Mouse (Mus musculus) lung, embryonic 14.5 days (tissue): ENCODE measurements around the gene Il4i1. TPM values are rescaled to one million over a fixed set of nuclear protein-coding genes. Genes with fewer than 3 reads are reported as not detected.

Experiments
- ATAC-seq: fragments of 200-750 bp; cut with Nextera tagmentation; 2 replicates; pipeline ENCODE4 v1.8.0; 2017; ENCODE audit warnings: mild to moderate bottlenecking, moderate TSS enrichment, moderate library complexity; ENCODE audit not compliant: insufficient read depth
- DNase-seq: peaks from one replicate; pipeline ENCODE4 v3.0.0-alpha.2; 2015
- H3K27ac ChIP-seq: fragments of 300-500 bp; sonication (generic); 2 replicates; pipeline ENCODE4 v1.5.1; 2014; ENCODE audit warnings: low read depth, mild to moderate bottlenecking, moderate library complexity
- H3K27me3 ChIP-seq: fragments of 300-500 bp; sonication (generic); 2 replicates; pipeline ENCODE4 v1.6.1; 2014; ENCODE audit warnings: low read length, control low read depth; ENCODE audit not compliant: insufficient read depth
- H3K36me3 ChIP-seq: fragments of 300-500 bp; sonication (generic); 2 replicates; pipeline ENCODE4 v1.6.1; 2014; ENCODE audit warnings: control low read depth; ENCODE audit not compliant: insufficient read depth
- H3K4me1 ChIP-seq: fragments of 300-500 bp; sonication (generic); 2 replicates; pipeline ENCODE4 v1.6.1; 2014; ENCODE audit warnings: antibody characterized with exemption, control low read depth; ENCODE audit not compliant: insufficient read depth
- H3K4me2 ChIP-seq: fragments of 300-500 bp; sonication (generic); 2 replicates; pipeline ENCODE4 v1.6.1; 2014; ENCODE audit warnings: mild to moderate bottlenecking
- H3K4me3 ChIP-seq: fragments of 300-500 bp; sonication (generic); 2 replicates; pipeline ENCODE4 v1.5.1; 2014; ENCODE audit warnings: low read depth, low read length
- H3K9ac ChIP-seq: fragments of 300-500 bp; sonication (generic); 2 replicates; pipeline ENCODE4 v1.6.1; 2014
- H3K9me3 ChIP-seq: fragments of 300-500 bp; sonication (generic); 2 replicates; pipeline ENCODE4 v1.6.1; 2016; ENCODE audit warnings: low read depth, low read length, control low read depth
- CTCF ChIP-seq: IDR thresholded peaks from 2 replicates; pipeline ENCODE4 v1.5.1; 2016; ENCODE audit warnings: antibody characterized with exemption, low read depth
- WGBS: fragments of 180-500 bp; shearing (Covaris S2); extraction: QIAGEN DNeasy Blood & Tissue Kit; methylation state at CpG from one replicate; pipeline ENCODE4 v1.1.7; 2014; 5-methylcytosine and 5-hydroxymethylcytosine counted together
- microRNA counts: library from miRNA; unstranded; fragments of <30 nt; microRNA quantifications from one replicate; lab custom pipeline; 2016
- microRNA-seq: library from miRNA; unstranded; fragments of <30 nt; microRNA quantifications from one replicate; pipeline ENCODE4, GENCODE M21; 2016; ENCODE audit warnings: borderline number of aligned reads
- polyA plus RNA-seq: library from polyadenylated mRNA; unstranded; fragments of >200 nt; fragmentation: Nextera tagmentation; extraction: Ambion mirVana; gene quantifications from 2 replicates; pipeline ENCODE4 v1.2.1, GENCODE M21; 2014

Gene Il4i1
- polyA plus RNA-seq, 1 experiment from 2014 or later: 0.93 TPM

- TF ChIP-seq CTCF: no peak
- H3K9me3 ChIP-seq: no peaks in the 10 kb centered on the region
- H3K4me2 ChIP-seq: no peak overlapping the region
- H3K4me3 ChIP-seq: no peak overlapping the region
- H3K27me3 ChIP-seq: no peaks in the 10 kb centered on the region
- H3K27ac ChIP-seq: no peak overlapping the region
- no peak overlapping the region for H3K9ac ChIP-seq
- peaks cover 69% of the 10 kb centered on the region for H3K36me3 ChIP-seq
- 80% methylated on average over 7 of the region's 7 CpGs for WGBS
- H3K4me1 ChIP-seq: peaks cover 4% of the 10 kb centered on the region; the same call in 1 of the 2 replicates
- DNase-seq (no peak), ATAC-seq (no peak)
Observed at GRCm38 (mm10) chr7:44886964-44887363, 70.8 kb downstream of the Il4i1 start.

GRCm38 (mm10) chr7:44888256-44889105 lies 72.3 kb downstream of the Il4i1 start:
- H3K27me3 ChIP-seq: no peaks in the 10 kb centered on the region
- H3K9me3 ChIP-seq: no peaks in the 10 kb centered on the region
- no peak for TF ChIP-seq CTCF
- H3K9ac ChIP-seq: no peak overlapping the region
- DNase-seq (no peak), ATAC-seq (no peak)
- no peak overlapping the region for H3K27ac ChIP-seq
- 83% methylated on average over 13 of the region's 13 CpGs for WGBS
- no peak overlapping the region for H3K4me2 ChIP-seq
- H3K4me3 ChIP-seq: no peak overlapping the region
- peaks cover 9% of the 10 kb centered on the region for H3K4me1 ChIP-seq
- peaks cover 55% of the 10 kb centered on the region for H3K36me3 ChIP-seq

- peaks cover 15% of the 10 kb centered on the region for H3K4me1 ChIP-seq
- DNase-seq (no peak), ATAC-seq (no peak)
- no peaks in the 10 kb centered on the region for H3K9me3 ChIP-seq
- peaks cover 41% of the 10 kb centered on the region for H3K36me3 ChIP-seq
- H3K4me2 ChIP-seq: no peak overlapping the region; the same call in 1 of the 2 replicates
- H3K4me3 ChIP-seq: no peak overlapping the region
- 73% methylated on average over 6 of the region's 7 CpGs for WGBS
- no peaks in the 10 kb centered on the region for H3K27me3 ChIP-seq
- H3K9ac ChIP-seq: no peak overlapping the region
- no peak overlapping the region for H3K27ac ChIP-seq
- TF ChIP-seq CTCF: no peak
Observed at GRCm38 (mm10) chr7:44890180-44890579, 74.0 kb downstream of the Il4i1 start.

MicroRNA genes within 50 kb of the gene (microRNA counts, 519-probe panel; counts per million panel counts)
- 30.5 counts per million for microRNA mmu-miR-707 (lab: Ali Mortazavi, UCI)

Small RNA genes lying within 50 kb of the gene (microRNA-seq; reads per million reads assigned to microRNA genes)
- gene Mir707: not detected

Other genes with a start within 250 kb of the Il4i1 start
- gene Napsa, start 244.0 kb upstream of the Il4i1 start, polyA plus RNA-seq: 4.7 and 6.8 TPM in 2 replicates
- 0.70 and 0.97 TPM in 2 replicates for gene Kcnc3, start 225.7 kb upstream of the Il4i1 start, polyA plus RNA-seq
- gene Myh14, start 145.5 kb upstream of the Il4i1 start, polyA plus RNA-seq: 33.6 and 37.3 TPM in 2 replicates
- not detected in 2 replicates for gene Izumo2, start 107.6 kb upstream of the Il4i1 start, polyA plus RNA-seq
- 34.7 and 36.3 TPM in 2 replicates for gene Vrk3, start 68.0 kb upstream of the Il4i1 start, polyA plus RNA-seq
- 0.92 and 2.3 TPM in 2 replicates for gene Zfp473, start 65.3 kb upstream of the Il4i1 start, polyA plus RNA-seq
- 65.8 and 68.9 TPM in 2 replicates for gene Nup62, start 299 bp upstream of the Il4i1 start, polyA plus RNA-seq
- gene Atf5, start 271 bp downstream of the Il4i1 start, polyA plus RNA-seq: 3.1 TPM in 2 replicates
- 61.9 and 76.9 TPM in 2 replicates for gene Akt1s1, start 32.6 kb downstream of the Il4i1 start, polyA plus RNA-seq
- 60.1 and 73.7 TPM in 2 replicates for gene Tbc1d17, start 32.7 kb downstream of the Il4i1 start, polyA plus RNA-seq
- gene Pnkp, start 40.8 kb downstream of the Il4i1 start, polyA plus RNA-seq: 30.3 and 30.7 TPM in 2 replicates
- 386 and 443 TPM in 2 replicates for gene Ptov1, start 53.4 kb downstream of the Il4i1 start, polyA plus RNA-seq
- gene Med25, start 76.3 kb downstream of the Il4i1 start, polyA plus RNA-seq: 77.9 and 79.5 TPM in 2 replicates
- gene Fuz, start 79.7 kb downstream of the Il4i1 start, polyA plus RNA-seq: 17.7 and 19.1 TPM in 2 replicates
- 73.6 and 83.2 TPM in 2 replicates for gene Ap2a1, start 113.1 kb downstream of the Il4i1 start, polyA plus RNA-seq
- gene Tsks, start 126.8 kb downstream of the Il4i1 start, polyA plus RNA-seq: 0.11 and 0.14 TPM in 2 replicates
- gene Cpt1c, start 158.5 kb downstream of the Il4i1 start, polyA plus RNA-seq: 14.9 and 15.5 TPM in 2 replicates
- gene Prmt1, start 170.2 kb downstream of the Il4i1 start, polyA plus RNA-seq: 228 and 238 TPM in 2 replicates
- 78.7 and 83.0 TPM in 2 replicates for gene Irf3, start 181.3 kb downstream of the Il4i1 start, polyA plus RNA-seq
- 69.9 and 76.9 TPM in 2 replicates for gene Bcl2l12, start 182.3 kb downstream of the Il4i1 start, polyA plus RNA-seq
- gene Scaf1, start 200.0 kb downstream of the Il4i1 start, polyA plus RNA-seq: 45.9 and 53.6 TPM in 2 replicates
- gene Rras, start 201.6 kb downstream of the Il4i1 start, polyA plus RNA-seq: 46.2 and 46.5 TPM in 2 replicates
- 14.2 and 16.2 TPM in 2 replicates for gene Prr12, start 236.5 kb downstream of the Il4i1 start, polyA plus RNA-seq
- 68.6 and 71.9 TPM in 2 replicates for gene Nosip, start 246.0 kb downstream of the Il4i1 start, polyA plus RNA-seq
- 18.1 and 19.2 TPM in 2 replicates for gene Prrg2, start 246.3 kb downstream of the Il4i1 start, polyA plus RNA-seq